Mouse (Mus musculus) midbrain, embryonic 16.5 days (tissue): ENCODE measurements around the gene Cnbp. TPM values are rescaled to one million over a fixed set of nuclear protein-coding genes. Genes with fewer than 3 reads are reported as not detected.

Experiments
- ATAC-seq: fragments of 200-750 bp; cut with Nextera tagmentation; 2 replicates; pipeline ENCODE4 v1.8.0; 2017; ENCODE audit warnings: moderate TSS enrichment
- H3K27ac ChIP-seq: fragments of 300-500 bp; sonication (generic); 2 replicates; pipeline ENCODE4 v1.5.1; 2014; ENCODE audit warnings: mild to moderate bottlenecking, low read length, mixed read lengths
- H3K27me3 ChIP-seq: fragments of 300-500 bp; sonication (generic); 2 replicates; pipeline ENCODE4 v1.6.1; 2014; ENCODE audit warnings: low read depth, low read length, mixed read lengths; ENCODE audit not compliant: control insufficient read depth, insufficient read depth
- H3K36me3 ChIP-seq: fragments of 300-500 bp; sonication (generic); 2 replicates; pipeline ENCODE4 v1.6.1; 2014; ENCODE audit warnings: mild to moderate bottlenecking, low read length, moderate library complexity, mixed read lengths; ENCODE audit not compliant: control insufficient read depth, insufficient read depth
- H3K4me1 ChIP-seq: fragments of 300-500 bp; sonication (generic); 2 replicates; pipeline ENCODE4 v1.6.1; 2014; ENCODE audit warnings: mild to moderate bottlenecking, low read length, mixed read lengths; ENCODE audit not compliant: control insufficient read depth, insufficient read depth
- H3K4me2 ChIP-seq: fragments of 300-500 bp; sonication (generic); 2 replicates; pipeline ENCODE4 v1.6.1; 2014; ENCODE audit warnings: mild to moderate bottlenecking, low read length, mixed read lengths
- H3K4me3 ChIP-seq: fragments of 300-500 bp; sonication (generic); 2 replicates; pipeline ENCODE4 v1.5.1; 2014; ENCODE audit warnings: low read depth, mild to moderate bottlenecking, low read length, moderate library complexity, mixed read lengths
- H3K9ac ChIP-seq: fragments of 300-500 bp; sonication (generic); 2 replicates; pipeline ENCODE4 v1.6.1; 2014; ENCODE audit warnings: low read depth, low read length, mixed read lengths
- H3K9me3 ChIP-seq: fragments of 300-500 bp; sonication (generic); replicated peaks from 2 replicates; pipeline ENCODE4 v1.6.1; 2014; ENCODE audit warnings: mild to moderate bottlenecking, low read length, mixed read lengths; ENCODE audit not compliant: control insufficient read depth, poor library complexity, severe bottlenecking
- WGBS: fragments of 180-500 bp; shearing (Covaris S2); extraction: QIAGEN DNeasy Blood & Tissue Kit; methylation state at CpG from one replicate; pipeline ENCODE4 v1.1.7; 2014; 5-methylcytosine and 5-hydroxymethylcytosine counted together
- polyA plus RNA-seq: library from polyadenylated mRNA; unstranded; fragments of >200 nt; fragmentation: Nextera tagmentation; extraction: Ambion mirVana; gene quantifications from 2 replicates; pipeline ENCODE4 v1.2.1, GENCODE M21; 2015

The Cnbp gene
- 484 and 498 TPM in 2 replicates for polyA plus RNA-seq

DNA sequence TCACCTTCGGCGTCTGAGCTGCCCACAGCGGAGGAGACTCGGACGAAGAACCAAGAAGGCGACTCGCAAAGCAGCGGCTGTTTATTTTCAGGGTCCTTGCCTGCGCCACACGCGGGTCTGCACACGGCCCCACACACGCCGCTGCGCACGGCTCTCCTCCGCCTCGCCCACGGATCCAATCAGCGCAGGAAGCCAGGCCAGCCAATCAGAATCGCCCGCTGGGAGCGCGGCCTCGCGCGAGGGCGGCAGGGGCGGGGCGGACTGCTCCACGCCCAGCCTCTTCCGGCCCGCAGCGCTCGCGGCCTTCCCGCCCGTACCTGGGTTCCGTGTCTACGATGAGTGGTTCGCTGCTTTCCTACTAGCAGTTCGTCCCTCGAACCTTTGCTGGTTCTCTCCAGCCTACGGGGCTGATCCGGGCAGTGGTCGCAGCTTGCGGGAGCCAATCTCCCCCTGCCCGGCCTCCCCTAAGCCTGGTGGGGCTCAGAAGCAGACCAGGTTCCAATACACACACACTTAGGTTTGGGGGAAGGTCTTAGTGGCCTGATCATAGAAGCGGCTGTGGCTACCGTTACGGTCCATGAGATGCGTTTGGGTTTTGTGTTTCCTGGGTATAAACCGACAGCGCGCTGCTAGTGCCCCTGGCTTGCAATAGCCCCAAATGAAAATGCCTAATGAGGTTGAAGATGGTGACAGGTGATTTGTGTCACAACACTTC, at the start of gene Cnbp:
Cnbp (minus strand) TSS at position 207 of the 715 bp plus-strand sequence.
- no peaks in the 10 kb centered on the region; the same call in 1 of the 2 replicates for H3K27me3 ChIP-seq
- 1% methylated on average over 54 of the region's 55 CpGs for WGBS
- ATAC-seq, result peak; percentile 99
- no peaks in the 10 kb centered on the region for H3K36me3 ChIP-seq
- peak within 1 kb of the TSS; percentile 100 for H3K4me3 ChIP-seq
- H3K9ac ChIP-seq, result peak within 1 kb of the TSS; percentile 99
- H3K4me1 ChIP-seq, result peaks cover 29% of the 10 kb centered on the region
- no peaks in the 10 kb centered on the region for H3K9me3 ChIP-seq
- H3K27ac ChIP-seq, result peak within 1 kb of the TSS; percentile 96
- H3K4me2 ChIP-seq, result peak within 1 kb of the TSS; percentile 96

GRCm38 (mm10) chr6:87898028-87898427, 47.1 kb upstream of the Cnbp start:
- Histone ChIP-seq H3K4me3 (no peak overlapping the region), H3K36me3 (peaks cover 65% of the 10 kb centered on the region), H3K4me2 (no peak overlapping the region), H3K27me3 (no peaks in the 10 kb centered on the region), H3K9me3 (no peaks in the 10 kb centered on the region), H3K9ac (no peak overlapping the region), H3K27ac (no peak overlapping the region), H3K4me1 (no peaks in the 10 kb centered on the region)
- ATAC-seq, result no peak
- 97% methylated on average over 10 of the region's 10 CpGs for WGBS

- H3K4me2 ChIP-seq, result no peak overlapping the region
- 87% methylated on average over 7 of the region's 7 CpGs for WGBS
- H3K9me3 ChIP-seq, result no peaks in the 10 kb centered on the region
- H3K4me1 ChIP-seq, result peaks cover 1% of the 10 kb centered on the region
- H3K9ac ChIP-seq, result no peak overlapping the region
- H3K4me3 ChIP-seq, result no peak overlapping the region
- peaks cover 65% of the 10 kb centered on the region for H3K36me3 ChIP-seq
- H3K27ac ChIP-seq, result no peak overlapping the region
- H3K27me3 ChIP-seq, result no peaks in the 10 kb centered on the region
- ATAC-seq, result no peak
Measured at GRCm38 (mm10) chr6:87893931-87894330, 43.0 kb upstream of the Cnbp start.

DNA sequence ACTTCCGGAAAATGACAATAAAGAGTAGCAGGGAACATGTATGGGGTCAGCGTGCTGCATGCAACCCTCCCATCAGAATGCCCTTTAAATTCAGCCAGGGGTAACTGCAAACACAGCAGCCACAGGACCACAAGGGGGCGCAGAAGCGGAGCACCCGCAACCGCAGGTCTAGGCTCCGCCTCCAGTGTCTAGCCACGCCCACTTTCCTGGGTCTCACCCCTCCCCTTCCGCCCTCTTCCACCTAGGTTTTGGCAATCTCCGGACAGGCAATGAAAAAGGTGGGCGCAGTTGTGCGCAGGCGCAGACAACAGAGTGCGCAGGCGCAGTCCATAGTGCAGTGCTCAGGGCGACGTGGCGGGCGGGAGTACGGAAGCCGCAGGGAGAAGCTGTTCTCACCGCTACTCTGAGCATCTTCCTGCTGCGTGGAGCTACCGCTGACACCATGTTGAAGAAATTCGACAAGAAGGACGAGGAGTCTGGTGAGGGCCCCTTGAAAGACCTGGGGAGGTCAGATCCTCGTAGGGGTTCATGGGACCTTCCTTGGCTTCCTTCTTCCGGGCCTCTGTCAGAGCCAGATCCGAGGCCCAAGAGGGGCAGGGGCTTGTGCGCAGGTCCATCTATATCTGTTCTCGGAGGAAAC, 36.8 kb upstream of the Cnbp start, which contains the start of gene Copg1:
Copg1 (plus strand) TSS at position 221 of the 640 bp plus-strand sequence.
- WGBS, result under 1% methylated on average over 31 of the region's 31 CpGs
- peak within 1 kb of the TSS; percentile 83 for H3K27ac ChIP-seq
- H3K4me3 ChIP-seq, result peak within 1 kb of the TSS; percentile 70
- ATAC-seq, result peak; percentile 94
- H3K9ac ChIP-seq, result peak within 1 kb of the TSS; percentile 74
- H3K4me1 ChIP-seq, result peaks cover 10% of the 10 kb centered on the region
- H3K27me3 ChIP-seq, result no peaks in the 10 kb centered on the region
- H3K4me2 ChIP-seq, result peak within 1 kb of the TSS; percentile 54
- H3K9me3 ChIP-seq, result no peaks in the 10 kb centered on the region
- peaks cover 27% of the 10 kb centered on the region for H3K36me3 ChIP-seq

DNA sequence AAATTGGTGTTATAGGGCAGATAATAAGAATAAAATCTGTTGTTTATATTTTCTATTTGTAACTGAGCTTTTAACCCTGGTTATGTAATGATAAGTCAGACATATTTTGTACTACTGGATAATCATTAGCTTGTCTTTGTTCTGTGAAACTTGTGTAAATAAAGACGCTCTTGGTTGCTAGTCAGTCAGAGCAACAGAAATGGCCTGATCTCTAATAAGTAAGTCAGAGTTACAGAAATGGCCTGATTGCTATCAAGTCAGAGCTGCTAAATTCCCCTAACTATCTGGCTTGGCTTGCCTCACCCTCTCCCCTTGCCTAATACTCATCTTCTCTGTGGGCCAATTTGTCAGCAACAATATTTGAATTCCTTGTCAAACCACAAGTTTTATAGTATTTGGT, 35.8 kb upstream of the Cnbp start:
- Histone ChIP-seq H3K4me3 (no peak overlapping the region), H3K4me1 (peaks cover 10% of the 10 kb centered on the region), H3K4me2 (no peak overlapping the region), H3K9me3 (no peaks in the 10 kb centered on the region), H3K27ac (no peak overlapping the region; the same call in 1 of the 2 replicates), H3K27me3 (no peaks in the 10 kb centered on the region), H3K36me3 (peaks cover 17% of the 10 kb centered on the region), H3K9ac (no peak overlapping the region)
- no peak for ATAC-seq
- 97% methylated on average over 1 of the region's 1 CpGs for WGBS

- 46% methylated on average over 4 of the region's 4 CpGs for WGBS
- peak overlapping the region; percentile 5; the same call in 1 of the 2 replicates for H3K27ac ChIP-seq
- no peaks in the 10 kb centered on the region for H3K36me3 ChIP-seq
- H3K4me3 ChIP-seq, result no peak overlapping the region
- H3K9ac ChIP-seq, result no peak overlapping the region
- no peaks in the 10 kb centered on the region for H3K9me3 ChIP-seq
- no peak overlapping the region for H3K4me2 ChIP-seq
- no peak; the same call in 1 of the 2 replicates for ATAC-seq
- 0 out of 2 replicates have a peak, but pooled peaks cover 2% of the 10 kb centered on the region for H3K4me1 ChIP-seq
- H3K27me3 ChIP-seq, result no peaks in the 10 kb centered on the region
Measured at GRCm38 (mm10) chr6:87882816-87883215, 31.9 kb upstream of the Cnbp start.

DNA sequence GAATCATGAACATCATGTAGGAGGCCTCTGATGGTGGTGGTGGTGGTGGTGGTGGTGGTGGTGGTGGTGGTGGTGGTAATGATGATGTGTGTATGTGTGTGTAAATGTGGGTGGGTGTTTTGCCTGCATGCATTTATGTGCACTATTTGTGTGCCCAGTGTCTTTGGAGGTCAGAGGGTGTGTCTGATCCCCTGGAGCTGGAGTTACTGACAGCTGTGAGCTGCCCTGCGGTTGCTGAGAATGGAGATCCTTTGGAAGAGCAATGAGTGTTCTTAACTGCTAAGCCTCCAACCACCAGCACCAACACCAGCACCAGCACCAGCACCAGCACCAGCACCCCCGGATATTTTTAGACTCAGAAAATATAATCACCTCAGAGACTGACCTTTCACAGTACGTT, 31.3 kb upstream of the Cnbp start:
- WGBS, result 81% methylated on average over 3 of the region's 3 CpGs
- Histone ChIP-seq H3K9me3 (no peaks in the 10 kb centered on the region), H3K4me1 (no peaks in the 10 kb centered on the region), H3K4me2 (no peak overlapping the region), H3K27me3 (no peaks in the 10 kb centered on the region), H3K4me3 (no peak overlapping the region), H3K27ac (no peak overlapping the region), H3K9ac (no peak overlapping the region), H3K36me3 (no peaks in the 10 kb centered on the region)
- ATAC-seq, result no peak

DNA sequence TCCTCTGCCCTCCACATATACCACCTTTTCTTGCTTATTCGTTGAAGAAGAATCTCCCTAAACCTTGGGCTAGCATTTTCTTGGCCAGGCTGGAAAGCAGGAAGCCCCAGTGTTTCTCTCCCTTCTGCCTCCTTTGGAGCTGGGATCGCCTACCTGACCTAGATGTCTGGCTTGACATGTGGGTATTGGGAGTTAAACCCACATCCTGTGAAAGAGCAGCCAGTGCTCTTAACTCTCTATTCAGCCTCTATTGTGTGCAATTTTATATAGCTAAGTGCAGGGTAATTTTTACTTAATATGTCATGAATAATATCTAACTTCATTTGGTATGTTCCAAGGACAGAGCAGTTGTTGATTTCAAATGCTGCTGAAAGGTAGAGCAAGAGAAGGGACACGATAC, 28.7 kb upstream of the Cnbp start:
- Histone ChIP-seq H3K9me3 (no peaks in the 10 kb centered on the region), H3K36me3 (no peaks in the 10 kb centered on the region), H3K9ac (no peak overlapping the region), H3K27me3 (no peaks in the 10 kb centered on the region), H3K4me1 (no peaks in the 10 kb centered on the region), H3K4me3 (no peak overlapping the region), H3K27ac (no peak overlapping the region), H3K4me2 (no peak overlapping the region)
- no peak for ATAC-seq
- WGBS, result 78% methylated on average over 3 of the region's 3 CpGs

DNA sequence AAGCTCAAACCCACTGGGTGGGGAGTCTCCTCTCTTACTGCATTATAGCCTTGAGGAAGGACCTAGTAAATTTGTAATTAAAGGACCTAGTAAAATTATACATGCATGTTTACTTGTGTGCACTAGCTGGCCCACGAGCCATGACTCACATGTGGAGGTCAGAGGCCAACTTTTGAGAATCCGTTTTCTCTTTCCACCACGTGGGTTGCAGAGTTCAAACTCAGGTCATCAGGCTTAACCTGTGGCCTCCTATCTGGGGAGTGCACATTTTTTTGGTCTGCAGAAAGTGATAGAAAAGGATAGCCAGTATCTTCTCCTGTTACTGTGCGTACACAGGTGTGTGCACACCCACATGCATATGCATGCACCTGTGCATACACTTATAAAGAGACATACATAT, 28.1 kb upstream of the Cnbp start:
- Histone ChIP-seq H3K9me3 (no peaks in the 10 kb centered on the region), H3K4me2 (no peak overlapping the region), H3K4me1 (no peaks in the 10 kb centered on the region), H3K36me3 (no peaks in the 10 kb centered on the region), H3K27ac (no peak overlapping the region), H3K4me3 (no peak overlapping the region), H3K27me3 (no peaks in the 10 kb centered on the region), H3K9ac (no peak overlapping the region)
- ATAC-seq, result no peak
- 75% methylated on average over 4 of the region's 4 CpGs for WGBS
